In genomic region chr6:117313944-117314566, GRCm38 (mm10) we compare ENCODE assay signal across 14 mouse cellular contexts.
"Had no signal": no experiment of that assay in that cellular context is flagged by ENCODE, and none has a peak within 500 bp of the region (broad histone marks: within the 10 kb centered on the region; RNA-seq: fewer than 3 reads in every experiment).

No protein-coding gene starts in this region.

- H3K27ac ChIP-seq: layer of hippocampus, adult 2 months; liver, embryonic 13.5 days; midbrain, embryonic 12.5 days had no signal

- H3K27me3 ChIP-seq: liver, embryonic 13.5 days; midbrain, embryonic 12.5 days had no signal

- DNase-seq: kidney, adult 18-20 months; kidney, adult 9 months; kidney, postnatal 25 days; left cerebral cortex, postnatal 4 days; liver, embryonic 13.5 days; lung, adult 2 months; lung, postnatal 14 days; lung, postnatal 4 days; thymus, adult 2 months; thymus, postnatal 14 days; thymus, postnatal 4 days had no signal

- H3K36me3 ChIP-seq: liver, embryonic 13.5 days; midbrain, embryonic 12.5 days had no signal

- H3K9me3 ChIP-seq: liver, embryonic 13.5 days had no signal

- H3K9ac ChIP-seq: liver, embryonic 13.5 days; midbrain, embryonic 12.5 days had no signal

- H3K4me2 ChIP-seq: liver, embryonic 13.5 days; midbrain, embryonic 12.5 days had no signal

- H3K4me3 ChIP-seq: layer of hippocampus, adult 2 months; liver, embryonic 13.5 days; midbrain, embryonic 12.5 days; myocyte had no signal

- H3K4me1 ChIP-seq: liver, embryonic 13.5 days had no signal
